Mouse (Mus musculus): ENCODE results near the gene Gm38392.

The Gm38392 gene

DNA sequence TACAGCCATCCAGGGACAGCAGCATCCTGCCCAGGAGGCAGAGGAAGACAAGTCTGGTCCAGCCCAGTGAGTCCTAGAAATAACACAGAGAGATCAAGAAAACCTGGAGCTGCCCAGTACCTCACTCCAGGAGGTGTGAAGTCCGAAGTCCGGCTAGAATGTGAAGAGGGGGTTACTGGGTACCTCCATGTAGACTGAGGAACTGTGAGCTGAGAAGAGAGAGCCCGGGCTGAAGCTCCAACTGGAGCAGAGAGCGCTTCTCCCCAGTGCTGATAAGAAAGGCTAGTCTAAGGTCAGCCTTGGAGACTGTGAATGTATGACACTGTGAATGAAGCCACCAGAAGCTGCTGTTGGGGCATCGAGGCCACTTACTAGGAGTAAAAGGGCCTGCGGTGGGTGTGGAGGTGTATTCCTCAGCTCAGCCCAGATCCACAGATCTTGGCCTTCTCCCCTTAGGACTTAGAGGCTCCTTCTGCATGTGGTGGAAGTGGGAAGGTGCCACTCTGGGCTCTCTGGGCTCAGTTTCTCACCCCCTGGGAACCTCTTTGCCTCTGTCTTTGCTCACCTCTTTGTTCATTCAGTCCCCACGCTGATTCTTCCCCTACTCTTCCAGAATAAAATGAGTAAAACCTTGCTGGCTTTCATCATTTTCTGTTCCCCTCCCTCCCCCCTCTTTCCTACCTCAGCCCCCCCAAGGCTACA, 82.9 kb downstream of the Gm38392 start:
- ATAC-seq (ENCODE audit: insufficient number of reproducible peaks, low FRiP score, low TSS enrichment), result no peak

DNA sequence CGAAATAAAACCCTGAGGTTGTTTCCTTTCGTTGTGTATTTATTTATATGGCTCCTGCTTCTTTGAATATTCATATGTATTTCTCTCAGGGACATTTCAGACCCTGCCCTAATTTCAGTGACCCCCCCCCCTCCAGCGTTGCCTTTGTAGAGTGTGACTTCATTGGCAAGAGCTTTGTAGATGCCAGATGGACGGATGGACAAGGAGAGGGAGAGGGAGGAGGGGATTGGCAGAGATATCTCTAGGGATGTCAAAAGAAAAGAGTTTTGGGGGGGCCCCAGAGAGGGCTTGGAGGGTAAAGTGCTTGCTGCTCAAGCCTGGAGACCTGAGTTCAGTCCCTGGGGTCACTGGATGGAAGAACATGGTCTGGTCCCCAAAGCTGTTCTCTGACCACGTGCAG, 83.6 kb downstream of the Gm38392 start:
- ATAC-seq (ENCODE audit: insufficient number of reproducible peaks, low FRiP score, low TSS enrichment), result no peak

DNA sequence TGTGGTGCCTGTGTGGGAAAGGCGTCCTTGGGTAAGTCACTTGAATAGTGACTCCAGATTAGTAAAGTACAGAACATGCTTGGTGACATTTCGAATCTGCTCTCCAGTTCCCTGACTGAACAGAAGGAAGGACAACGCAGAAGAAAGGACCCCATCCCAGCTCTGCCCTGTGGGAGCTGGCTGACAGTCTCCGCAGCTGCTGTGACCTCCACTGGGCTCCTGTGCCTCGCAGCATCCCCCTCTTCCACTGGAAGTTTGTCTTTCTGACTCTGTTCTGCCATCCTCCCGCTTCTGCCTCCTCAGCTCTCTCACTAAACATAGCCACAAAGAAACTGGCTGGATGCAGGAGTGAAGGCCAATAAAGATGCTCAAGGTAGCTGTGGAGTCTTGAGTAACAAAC, 84.0 kb downstream of the Gm38392 start:
- no peak for ATAC-seq (ENCODE audit: insufficient number of reproducible peaks, low FRiP score, low TSS enrichment)

- ATAC-seq (ENCODE audit: insufficient number of reproducible peaks, low FRiP score, low TSS enrichment), result no peak
These were observed 85.4 kb downstream of the Gm38392 start for GRCm38 (mm10) chr3:88201640-88202039.

GRCm38 (mm10) chr3:88200972-88201330, 86.1 kb downstream of the Gm38392 start:
- ATAC-seq (ENCODE audit: insufficient number of reproducible peaks, low FRiP score, low TSS enrichment), result peak; percentile 32; the same call in 1 of the 2 replicates

DNA sequence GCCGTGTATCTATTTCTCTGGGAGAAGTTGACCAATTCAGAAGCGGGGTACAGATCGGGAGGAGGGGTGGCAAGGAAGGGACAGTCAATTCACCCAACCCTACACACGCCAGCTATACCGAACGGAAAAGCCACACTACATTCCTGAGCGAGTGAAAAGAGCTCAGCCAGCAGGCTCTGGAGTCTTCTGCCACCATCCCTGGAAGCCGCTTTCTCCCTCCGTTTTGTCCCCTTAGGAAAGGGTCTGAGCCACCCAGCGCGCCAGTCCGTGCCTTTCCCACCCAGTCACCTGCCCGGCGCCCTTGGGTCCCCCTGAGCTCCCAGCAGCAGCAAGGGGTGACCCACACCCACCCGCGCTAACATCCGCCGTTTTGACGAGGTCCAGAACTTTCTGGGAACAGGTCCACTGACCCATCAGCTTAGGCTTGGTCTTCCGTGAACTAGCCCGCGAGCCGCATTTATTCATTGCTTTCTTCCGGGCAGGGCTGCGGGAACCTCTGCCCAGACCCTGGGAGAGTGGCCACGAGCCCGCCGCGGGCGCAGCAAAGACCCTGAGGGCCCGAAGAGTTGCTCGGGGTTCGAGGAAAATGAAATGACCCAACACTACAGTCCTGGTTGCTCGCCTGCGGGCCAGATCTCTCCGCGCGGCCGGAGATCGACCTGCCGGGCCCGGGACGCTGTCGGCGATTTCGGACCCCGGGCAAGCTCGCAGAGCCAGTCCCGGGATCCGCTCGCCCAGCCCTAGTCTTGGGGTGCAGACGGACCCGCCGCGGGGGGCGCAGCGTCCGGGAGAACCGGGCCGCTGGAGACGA, 86.6 kb downstream of the Gm38392 start:
- ATAC-seq (ENCODE audit: insufficient number of reproducible peaks, low FRiP score, low TSS enrichment), result peak; percentile 13; the same call in 1 of the 2 replicates

GRCm38 (mm10) chr3:88199541-88200110, 87.4 kb downstream of the Gm38392 start:
- ATAC-seq (ENCODE audit: insufficient number of reproducible peaks, low FRiP score, low TSS enrichment), result no peak

DNA sequence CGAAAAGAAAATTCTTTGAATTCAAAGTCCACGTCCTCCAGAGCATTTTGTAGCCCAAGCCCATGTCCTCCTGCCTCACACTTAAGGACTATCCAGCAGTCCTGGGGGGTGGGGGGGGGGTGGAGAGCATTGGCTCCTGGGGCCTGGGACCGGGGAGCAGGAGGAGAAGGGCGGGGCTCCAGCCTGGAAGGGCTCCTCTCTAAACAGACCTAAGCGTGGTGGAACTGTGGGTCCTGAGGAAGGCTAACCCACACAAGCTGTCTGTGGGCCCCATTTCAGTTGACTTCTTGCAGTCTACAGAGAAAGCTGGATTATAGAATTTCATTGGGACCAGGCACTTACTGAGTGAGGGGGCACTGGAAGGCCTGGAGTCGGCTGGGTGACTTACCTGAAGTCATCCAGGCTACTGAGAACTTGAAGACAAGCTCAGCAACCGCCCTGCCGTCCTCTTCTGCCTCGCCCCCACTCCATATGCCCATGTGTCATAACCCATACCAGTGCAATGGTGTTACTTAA, 88.4 kb downstream of the Gm38392 start:
- no peak for ATAC-seq (ENCODE audit: insufficient number of reproducible peaks, low FRiP score, low TSS enrichment)

- no peak for ATAC-seq (ENCODE audit: insufficient number of reproducible peaks, low FRiP score, low TSS enrichment)
These were observed 89.1 kb downstream of the Gm38392 start for GRCm38 (mm10) chr3:88197741-88198504.

Data from cerebellum, adult (tissue).